Mouse (Mus musculus) intestine, postnatal 0 days (tissue): ENCODE results near the gene Olfr944. TPM values are rescaled to one million over a fixed set of nuclear protein-coding genes. Genes with fewer than 3 reads are reported as not detected.

Source experiments
- ATAC-seq: fragments of 200-750 bp; cut with Nextera tagmentation; 2 replicates; pipeline ENCODE4 v1.8.0; 2017; ENCODE audit warnings: mild to moderate bottlenecking, moderate TSS enrichment, moderate library complexity
- H3K27ac ChIP-seq: fragments of 300-500 bp; sonication (generic); 2 replicates; pipeline ENCODE4 v1.5.1; 2014; ENCODE audit warnings: mild to moderate bottlenecking, low read depth, low read length, moderate library complexity
- H3K27me3 ChIP-seq: fragments of 300-500 bp; sonication (generic); replicated peaks from 2 replicates; pipeline ENCODE4 v1.6.1; 2014; ENCODE audit warnings: low read length, mixed read lengths; ENCODE audit not compliant: control insufficient read depth, insufficient read depth
- H3K36me3 ChIP-seq: fragments of 300-500 bp; sonication (generic); 2 replicates; pipeline ENCODE4 v1.6.1; 2014; ENCODE audit warnings: mild to moderate bottlenecking, moderate library complexity; ENCODE audit not compliant: control insufficient read depth, insufficient read depth
- H3K4me1 ChIP-seq: fragments of 300-500 bp; sonication (generic); replicated peaks from 2 replicates; pipeline ENCODE4 v1.6.1; 2014; ENCODE audit warnings: antibody characterized with exemption, low read length, mixed read lengths; ENCODE audit not compliant: control insufficient read depth, insufficient read depth
- H3K4me2 ChIP-seq: fragments of 300-500 bp; sonication (generic); replicated peaks from 2 replicates; pipeline ENCODE4 v1.6.1; 2014; ENCODE audit warnings: low read depth, mild to moderate bottlenecking, moderate library complexity
- H3K4me3 ChIP-seq: fragments of 300-500 bp; sonication (generic); 2 replicates; pipeline ENCODE4 v1.5.1; 2014; ENCODE audit warnings: low read depth, low read length
- H3K9ac ChIP-seq: fragments of 300-500 bp; sonication (generic); 2 replicates; pipeline ENCODE4 v1.6.1; 2014; ENCODE audit warnings: mild to moderate bottlenecking, low read depth, low read length
- H3K9me3 ChIP-seq: fragments of 300-500 bp; sonication (generic); 2 replicates; pipeline ENCODE4 v1.6.1; 2016; ENCODE audit warnings: mixed run types; ENCODE audit not compliant: control insufficient read depth
- CTCF ChIP-seq: sonication (generic); IDR thresholded peaks from 2 replicates; pipeline ENCODE4 v1.5.1; 2016; ENCODE audit warnings: low read depth, mild to moderate bottlenecking, control low read depth, antibody characterized with exemption, moderate library complexity
- WGBS: fragments of 180-500 bp; shearing (Covaris S2); extraction: QIAGEN DNeasy Blood & Tissue Kit; methylation state at CpG from one replicate; pipeline ENCODE4 v1.1.7; 2014; 5-methylcytosine and 5-hydroxymethylcytosine counted together
- polyA plus RNA-seq: library from polyadenylated mRNA; unstranded; fragments of >200 nt; fragmentation: Nextera tagmentation; extraction: Ambion mirVana; gene quantifications from 2 replicates; pipeline ENCODE4 v1.2.1, GENCODE M21; 2015

The Olfr944 gene
- not detected in 2 replicates for polyA plus RNA-seq

DNA sequence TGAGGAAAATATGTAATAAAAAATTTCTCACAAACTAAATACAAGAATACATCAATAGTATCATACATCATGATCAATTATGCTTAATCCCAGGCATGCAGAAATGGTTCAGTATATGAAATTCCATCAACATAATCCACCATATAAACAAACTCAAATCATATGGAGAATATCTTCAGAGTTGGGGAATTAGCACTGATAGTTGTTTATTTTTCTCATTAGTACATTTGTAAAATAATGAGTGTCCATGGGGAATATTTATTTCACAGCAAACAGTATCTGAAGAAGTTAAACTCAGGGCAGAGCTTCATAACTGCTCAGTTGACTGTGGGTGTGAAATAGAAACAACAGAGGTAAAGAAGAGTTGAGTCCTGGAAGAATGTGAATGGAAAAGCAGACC lies at the start of gene Olfr944:
Gene Olfr944, plus strand, starts transcription at position 301 of the 400 bp plus-strand sequence.
- no peak for ATAC-seq
- no peak within 1 kb of the TSS for H3K4me3 ChIP-seq
- no peak within 1 kb of the TSS for H3K9ac ChIP-seq
- no peak for TF ChIP-seq CTCF
- no peak within 1 kb of the TSS for H3K4me2 ChIP-seq
- H3K36me3 ChIP-seq: no peaks in the 10 kb centered on the region
- no peaks in the 10 kb centered on the region for H3K4me1 ChIP-seq
- H3K27me3 ChIP-seq: no peaks in the 10 kb centered on the region
- H3K27ac ChIP-seq: no peak within 1 kb of the TSS
- no peaks in the 10 kb centered on the region for H3K9me3 ChIP-seq

DNA sequence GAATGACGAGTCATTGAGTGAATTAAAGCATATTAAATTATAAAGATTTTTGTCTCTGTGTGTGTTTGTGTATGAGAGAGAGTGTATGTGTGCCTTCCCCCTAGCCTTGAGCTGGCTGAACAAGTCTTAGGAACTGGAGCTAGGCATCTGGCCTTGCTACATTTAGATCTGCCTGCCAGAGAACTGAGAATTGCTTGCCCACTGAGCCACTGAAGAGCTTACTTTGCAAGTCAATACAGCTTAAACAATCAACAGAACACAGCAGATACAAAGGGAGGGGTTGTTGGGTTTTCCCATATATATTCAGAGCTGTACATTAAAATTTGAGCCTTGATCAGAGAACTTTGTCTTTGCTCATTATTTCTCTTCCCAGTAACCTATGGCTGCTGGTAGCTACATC lies 49.3 kb upstream of the Olfr944 start:
- Histone ChIP-seq H3K4me2 (no peak overlapping the region), H3K9ac (no peak overlapping the region), H3K36me3 (no peaks in the 10 kb centered on the region), H3K27me3 (no peaks in the 10 kb centered on the region), H3K4me1 (no peaks in the 10 kb centered on the region), H3K27ac (no peak overlapping the region), H3K9me3 (no peaks in the 10 kb centered on the region), H3K4me3 (no peak overlapping the region)
- ATAC-seq: no peak
- WGBS: 60% methylated on average over 1 of the region's 1 CpGs
- no peak for TF ChIP-seq CTCF

DNA sequence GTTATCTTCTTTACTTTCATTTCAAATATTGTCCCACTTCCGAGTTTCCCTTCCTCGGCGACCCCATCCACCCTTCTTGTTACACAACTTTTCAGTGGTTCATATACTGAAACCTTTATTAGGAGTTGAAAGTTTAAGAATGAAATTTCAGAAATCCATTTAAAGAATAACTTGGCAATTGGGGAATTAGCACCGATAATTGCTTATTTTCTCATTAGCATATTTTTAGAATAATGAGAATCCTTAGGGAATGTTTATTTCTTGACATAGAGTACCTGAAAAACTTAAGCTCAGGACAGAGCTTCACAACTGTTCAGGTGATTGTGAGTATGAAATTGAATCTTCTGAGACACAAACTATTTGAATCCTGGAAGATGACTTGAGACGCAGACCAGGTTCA lies 35.7 kb upstream of the Olfr944 start, which contains the start of gene Olfr943:
Gene Olfr943, plus strand, starts transcription at position 301 of the 400 bp plus-strand sequence.
- H3K4me1 ChIP-seq: no peaks in the 10 kb centered on the region
- WGBS: 90% methylated on average over 5 of the region's 5 CpGs
- no peak within 1 kb of the TSS for H3K4me3 ChIP-seq
- H3K9me3 ChIP-seq: 0 out of 2 replicates have a peak, but pooled peaks cover 3% of the 10 kb centered on the region
- H3K36me3 ChIP-seq: no peaks in the 10 kb centered on the region
- no peak for TF ChIP-seq CTCF
- no peaks in the 10 kb centered on the region for H3K27me3 ChIP-seq
- H3K27ac ChIP-seq: no peak within 1 kb of the TSS
- ATAC-seq: no peak
- no peak within 1 kb of the TSS for H3K4me2 ChIP-seq
- no peak within 1 kb of the TSS for H3K9ac ChIP-seq

DNA sequence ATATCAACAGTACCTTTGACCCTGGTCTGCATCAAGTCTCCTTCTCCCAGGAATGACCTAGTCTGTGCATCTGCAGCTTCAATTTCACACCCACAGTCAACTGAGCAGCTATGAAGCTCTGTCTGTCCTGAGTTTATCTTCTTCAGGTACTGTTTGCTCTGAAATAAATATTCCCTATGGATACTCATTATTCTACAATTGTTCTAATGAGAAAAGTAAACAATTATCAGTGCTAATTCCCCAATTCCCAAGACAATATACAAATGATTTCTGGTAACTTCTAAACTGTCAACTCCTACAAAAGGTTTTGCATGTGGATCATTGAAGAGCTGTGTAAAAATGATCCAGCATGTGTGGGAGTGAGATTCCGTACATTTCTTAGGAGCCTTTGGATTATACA lies 48.2 kb downstream of the Olfr944 start, which contains the start of gene Olfr1537:
Gene Olfr1537, minus strand, starts transcription at position 101 of the 400 bp plus-strand sequence.
- TF ChIP-seq CTCF: no peak
- H3K4me2 ChIP-seq: no peak within 1 kb of the TSS
- H3K27me3 ChIP-seq: no peaks in the 10 kb centered on the region
- H3K36me3 ChIP-seq: no peaks in the 10 kb centered on the region
- no peak for ATAC-seq
- H3K9me3 ChIP-seq: no peaks in the 10 kb centered on the region
- H3K4me1 ChIP-seq: no peaks in the 10 kb centered on the region
- H3K27ac ChIP-seq: no peak within 1 kb of the TSS
- no peak within 1 kb of the TSS for H3K9ac ChIP-seq
- 82% methylated on average over 1 of the region's 1 CpGs for WGBS
- H3K4me3 ChIP-seq: no peak within 1 kb of the TSS

Other genes with a start within 250 kb of the Olfr944 start
- not detected in 2 replicates for gene Olfr933, start 229.6 kb upstream of the Olfr944 start, polyA plus RNA-seq
- not detected in 2 replicates for gene Olfr934, start 213.6 kb upstream of the Olfr944 start, polyA plus RNA-seq
- not detected in 2 replicates for gene Olfr935, start 202.2 kb upstream of the Olfr944 start, polyA plus RNA-seq
- gene Olfr146, start 178.5 kb upstream of the Olfr944 start, polyA plus RNA-seq: not detected in 2 replicates
- gene Olfr937, start 137.0 kb upstream of the Olfr944 start, polyA plus RNA-seq: not detected in 2 replicates
- not detected in 2 replicates for gene Olfr938, start 123.0 kb upstream of the Olfr944 start, polyA plus RNA-seq
- not detected in 2 replicates for gene Olfr27, start 73.8 kb upstream of the Olfr944 start, polyA plus RNA-seq
- gene Olfr943, start 35.6 kb upstream of the Olfr944 start, polyA plus RNA-seq: not detected in 2 replicates
- not detected in 2 replicates for gene Olfr1537, start 48.1 kb downstream of the Olfr944 start, polyA plus RNA-seq
- not detected in 2 replicates for gene Olfr945, start 74.9 kb downstream of the Olfr944 start, polyA plus RNA-seq
- gene Olfr948, start 124.1 kb downstream of the Olfr944 start, polyA plus RNA-seq: not detected in 2 replicates
- not detected in 2 replicates for gene Olfr951, start 185.5 kb downstream of the Olfr944 start, polyA plus RNA-seq
- gene Olfr952, start 225.2 kb downstream of the Olfr944 start, polyA plus RNA-seq: not detected in 2 replicates